Mouse (Mus musculus): ENCODE data around the gene Calm3.

- TF ChIP-seq CTCF (IDR thresholded peaks at IDR 0.05; ENCODE audit: low read depth) = no peak
- TF ChIP-seq EP300 (IDR thresholded peaks at IDR 0.05; ENCODE audit: low read depth) = no peak
These were observed 16.4 kb upstream of the Calm3 start for GRCm38 (mm10) chr7:16940292-16940691.

Data from heart, postnatal 0 days (tissue).